Comparison of ENCODE assay signal across 11 mouse cellular contexts in genomic region chr13:108542342-108542761, GRCm38 (mm10).
DNase-seq lines count a peak whose midpoint lies in the region; ATAC-seq and TF ChIP-seq lines count a peak whose summit lies in the region.
"Had no signal": no experiment of that assay in that cellular context is flagged by ENCODE, and none has a peak within 500 bp of the region (broad histone marks: within the 10 kb centered on the region; RNA-seq: fewer than 3 reads in every experiment).

No protein-coding gene starts in this region.

- peak overlapping the region; percentile 26; the same call in 1 of the 2 replicates for H3K27ac ChIP-seq in heart, adult 2 months
- no peak overlapping the region for H3K27ac ChIP-seq in heart, embryonic 10.5 days
- no peak overlapping the region for H3K27ac ChIP-seq in stomach, postnatal 0 days (replicated peaks)
- H3K27ac ChIP-seq in liver, embryonic 12.5 days: no peak overlapping the region
- H3K27ac ChIP-seq: embryonic facial prominence, embryonic 12.5 days; hindbrain, embryonic 10.5 days had no signal

- H3K9me3 ChIP-seq in heart, embryonic 10.5 days: no peaks in the 10 kb centered on the region
- no peaks in the 10 kb centered on the region for H3K9me3 ChIP-seq in stomach, postnatal 0 days (ENCODE audit: control insufficient read depth, low read length)
- H3K9me3 ChIP-seq in liver, embryonic 12.5 days (replicated peaks): no peaks in the 10 kb centered on the region
- H3K9me3 ChIP-seq: embryonic facial prominence, embryonic 12.5 days; hindbrain, embryonic 10.5 days had no signal

- DNase-seq in heart, adult 2 months: no peak
- DNase-seq in heart, embryonic 10.5 days (ENCODE audit: low spot score): no peak
- DNase-seq in lung, postnatal 14 days: peak; percentile 4
- no peak for DNase-seq in lung, adult 18-20 months
- peak; percentile 36 to 45 for DNase-seq in heart, postnatal 10 days
- peak; percentile 22 for DNase-seq in stomach, postnatal 0 days (ENCODE audit: low spot score)
- no peak for DNase-seq in embryo, embryonic 10 days (ENCODE audit: low spot score)
- DNase-seq: liver had no signal

- WGBS in heart, adult 2 months: 58% methylated on average over 5 of the region's 5 CpGs
- WGBS in heart, embryonic 10.5 days: 86% methylated on average over 5 of the region's 5 CpGs
- 42% methylated on average over 5 of the region's 5 CpGs for WGBS in stomach, postnatal 0 days
- WGBS in liver, embryonic 12.5 days (ENCODE audit: insufficient replicate concordance): 76% methylated on average over 5 of the region's 5 CpGs

- no peak for TF ChIP-seq CTCF in heart, adult 2 months (IDR thresholded peaks at IDR 0.05)
- no peak for TF ChIP-seq CTCF in stomach, postnatal 0 days (IDR thresholded peaks at IDR 0.05; ENCODE audit: low read depth)

- H3K4me2 ChIP-seq in stomach, postnatal 0 days (replicated peaks; ENCODE audit: low read depth): no peak overlapping the region
- no peak overlapping the region for H3K4me2 ChIP-seq in liver, embryonic 12.5 days
- H3K4me2 ChIP-seq: embryonic facial prominence, embryonic 12.5 days had no signal

- H3K27me3 ChIP-seq in heart, adult 2 months (ENCODE audit: control insufficient read depth, insufficient read depth, low read length): no peaks in the 10 kb centered on the region
- no peaks in the 10 kb centered on the region for H3K27me3 ChIP-seq in heart, embryonic 10.5 days (ENCODE audit: insufficient read depth, poor library complexity, severe bottlenecking)
- no peaks in the 10 kb centered on the region for H3K27me3 ChIP-seq in stomach, postnatal 0 days (ENCODE audit: control insufficient read depth, insufficient read depth, low read length)
- no peaks in the 10 kb centered on the region for H3K27me3 ChIP-seq in liver, embryonic 12.5 days (replicated peaks)
- H3K27me3 ChIP-seq: embryonic facial prominence, embryonic 12.5 days had no signal

- no peak for TF ChIP-seq EP300 in heart, adult 2 months (IDR thresholded peaks at IDR 0.05; ENCODE audit: insufficient read depth, low read depth, low read length)
- peak; percentile 67 for TF ChIP-seq EP300 in stomach, postnatal 0 days (optimal IDR thresholded peaks at IDR 0.05)

- peak; percentile 32; the same call in 1 of the 2 replicates for ATAC-seq in stomach, postnatal 0 days (ENCODE audit: low FRiP score, low TSS enrichment)
- no peak for ATAC-seq in liver, embryonic 12.5 days

- intact Hi-C loops in heart, adult 2 months (cut with DNase I): no loop called here
- intact Hi-C loops in heart, postnatal 10 days (cut with DNase I): no loop called here

- H3K4me3 ChIP-seq in heart, adult 2 months: no peak overlapping the region
- H3K4me3 ChIP-seq in heart, embryonic 10.5 days: no peak overlapping the region
- H3K4me3 ChIP-seq in stomach, postnatal 0 days (ENCODE audit: low read depth, low read length): no peak overlapping the region
- no peak overlapping the region for H3K4me3 ChIP-seq in liver, embryonic 12.5 days
- H3K4me3 ChIP-seq: embryonic facial prominence, embryonic 12.5 days; hindbrain, embryonic 10.5 days had no signal

- TF ChIP-seq POLR2A in heart, adult 2 months (IDR thresholded peaks at IDR 0.05; ENCODE audit: insufficient read depth, low read depth, low read length): no peak

- H3K9ac ChIP-seq in heart, adult 2 months (ENCODE audit: low read depth, low read length): no peak overlapping the region
- H3K9ac ChIP-seq in stomach, postnatal 0 days (ENCODE audit: low read length): no peak overlapping the region
- H3K9ac ChIP-seq in liver, embryonic 12.5 days: no peak overlapping the region
- H3K9ac ChIP-seq: embryonic facial prominence, embryonic 12.5 days had no signal

- no peaks in the 10 kb centered on the region; the same call in 1 of the 2 replicates for H3K4me1 ChIP-seq in heart, adult 2 months (ENCODE audit: control insufficient read depth, insufficient read depth, low read length)
- no peaks in the 10 kb centered on the region for H3K4me1 ChIP-seq in heart, embryonic 10.5 days
- no peaks in the 10 kb centered on the region for H3K4me1 ChIP-seq in stomach, postnatal 0 days (replicated peaks; ENCODE audit: control insufficient read depth, insufficient read depth)
- H3K4me1 ChIP-seq in liver, embryonic 12.5 days: no peaks in the 10 kb centered on the region
- H3K4me1 ChIP-seq: embryonic facial prominence, embryonic 12.5 days; hindbrain, embryonic 10.5 days had no signal

- H3K79me2 ChIP-seq in heart, adult 2 months (replicated peaks; ENCODE audit: control insufficient read depth, insufficient read depth, low read length): no peaks in the 10 kb centered on the region; the same call in 1 of the 2 replicates

- no peaks in the 10 kb centered on the region for H3K36me3 ChIP-seq in heart, adult 2 months (ENCODE audit: control insufficient read depth, insufficient read depth, low read length)
- no peaks in the 10 kb centered on the region for H3K36me3 ChIP-seq in heart, embryonic 10.5 days
- H3K36me3 ChIP-seq in stomach, postnatal 0 days (ENCODE audit: control insufficient read depth, insufficient read depth, low read length): no peaks in the 10 kb centered on the region
- no peaks in the 10 kb centered on the region for H3K36me3 ChIP-seq in liver, embryonic 12.5 days
- H3K36me3 ChIP-seq: embryonic facial prominence, embryonic 12.5 days; hindbrain, embryonic 10.5 days had no signal

Comparison
In these comparisons a context has a peak if more than half of its experiments do, and no peak if none do; other contexts are left out.
1. DNase-seq: peak in lung, postnatal 14 days (single experiment), heart, postnatal 10 days (2 of 2) and stomach, postnatal 0 days (single experiment); none in heart, adult 2 months (0 of 2), heart, embryonic 10.5 days (single experiment), lung, adult 18-20 months (0 of 2) and embryo, embryonic 10 days (single experiment).